Mouse (Mus musculus) G1E-ER4 (cell line): ENCODE results near the gene Fhad1. TPM values are rescaled to one million over a fixed set of nuclear protein-coding genes. Genes with fewer than 3 reads are reported as not detected.

Experiments
- GATA1 ChIP-seq: IDR thresholded peaks from one replicate; pipeline ENCODE4 v1.8.0; 2012; ENCODE audit warnings: low read length, inconsistent platforms
- polyA plus RNA-seq: library from polyadenylated mRNA; stranded (reverse); fragments of >175 nt; gene quantifications from 2 replicates; pipeline ENCODE4 v1.2.3, GENCODE M21; 2012

Fhad1 gene
- polyA plus RNA-seq, 1 experiment, result not detected

DNA sequence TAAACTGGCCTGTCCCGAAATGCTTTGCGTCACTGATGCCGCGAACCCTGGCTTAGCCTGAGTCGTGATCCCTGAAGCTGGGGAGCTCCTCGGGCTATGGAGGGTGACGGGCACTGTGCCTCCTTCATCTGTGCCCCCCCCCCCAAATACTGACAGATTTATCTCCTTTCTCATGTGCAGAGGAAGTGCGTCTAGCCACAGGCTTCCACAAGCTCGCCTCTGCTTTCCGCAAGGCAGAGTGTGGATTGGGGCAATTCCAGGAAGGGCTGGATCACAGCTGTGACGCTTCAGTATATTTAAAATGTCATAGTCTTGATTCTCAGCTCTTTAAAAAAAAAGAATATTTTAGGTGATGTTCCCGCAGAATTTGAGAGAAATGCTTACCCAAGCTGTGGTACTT, 119.1 kb downstream of the Fhad1 start:
- no peak for TF ChIP-seq GATA1

DNA sequence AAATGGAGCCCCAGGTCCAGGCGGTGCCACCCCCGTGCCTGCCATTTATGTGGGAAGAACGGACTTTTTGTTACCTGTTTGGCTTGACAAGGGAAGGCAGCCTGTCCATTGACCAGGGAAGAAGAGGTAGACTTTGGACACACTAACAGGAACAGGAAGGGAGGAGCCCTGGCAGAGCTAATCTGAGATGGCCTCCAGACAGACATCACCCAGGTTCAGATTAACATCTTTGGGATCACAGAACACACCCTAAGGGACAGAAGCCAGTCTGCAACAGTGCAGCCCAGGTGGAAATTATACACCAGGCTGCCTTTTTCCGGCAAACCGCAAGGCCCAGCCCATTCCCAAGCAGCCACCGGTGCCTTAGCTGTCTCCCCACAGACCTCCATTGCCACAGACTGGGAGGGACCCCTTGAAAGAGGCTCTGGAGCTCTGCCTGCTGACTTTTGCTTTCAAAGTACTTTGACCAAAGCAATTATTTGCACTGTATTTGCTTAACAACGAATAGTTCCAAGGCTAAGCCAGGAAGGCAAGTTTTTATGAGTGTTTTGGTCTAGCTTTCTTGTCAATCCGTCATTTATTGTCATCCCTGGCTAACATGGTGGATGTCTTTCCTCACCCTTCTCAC, 121.6 kb downstream of the Fhad1 start:
- TF ChIP-seq GATA1, result no peak

DNA sequence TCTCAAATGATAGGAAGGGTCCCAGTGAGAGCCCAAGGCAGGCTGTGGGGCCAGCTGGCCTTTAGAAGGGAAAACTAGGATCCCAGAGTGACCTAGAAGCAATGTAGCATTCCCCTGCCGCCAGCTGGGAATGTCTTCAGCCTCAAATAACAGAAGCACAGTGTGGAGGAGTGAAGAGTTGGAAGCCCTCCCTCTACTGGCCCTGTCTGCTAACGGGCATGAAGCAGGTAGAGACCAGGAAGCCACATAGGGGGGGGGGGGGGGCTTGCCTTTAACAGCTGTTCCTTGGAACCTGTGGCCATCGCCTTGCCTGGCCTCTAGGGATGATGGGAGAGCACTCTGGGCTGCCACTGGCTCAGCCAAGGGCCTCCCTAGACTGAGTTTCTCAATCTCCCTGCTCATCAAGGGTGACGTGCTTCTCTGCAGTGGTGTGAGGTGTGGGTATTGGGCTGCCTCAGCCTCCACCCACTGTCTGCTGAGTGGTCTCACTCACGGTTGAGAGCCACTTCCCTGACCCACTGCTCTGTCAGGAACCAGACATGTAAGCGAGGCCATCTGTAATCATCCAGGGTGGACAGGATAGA, 128.4 kb downstream of the Fhad1 start:
- no peak for TF ChIP-seq GATA1

DNA sequence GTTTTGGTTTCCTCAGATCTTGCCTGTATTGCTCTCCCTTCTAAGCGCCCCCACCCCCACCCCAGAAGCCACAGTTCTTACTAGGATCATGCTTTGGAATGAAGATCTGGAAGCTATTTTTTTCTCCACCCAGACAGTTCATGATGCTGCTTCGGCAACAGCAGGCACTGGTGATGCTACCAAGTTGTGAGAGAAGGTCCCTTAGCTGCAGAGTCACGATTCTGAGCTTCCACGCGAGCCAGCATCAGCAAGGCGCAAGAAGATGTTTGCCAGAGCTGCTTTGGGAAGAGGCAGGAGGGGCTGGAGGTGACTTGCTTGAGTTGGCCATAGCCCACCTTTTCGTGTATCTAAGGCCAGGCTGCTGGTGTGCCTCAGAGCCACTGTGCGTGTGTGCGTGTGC, 129.4 kb downstream of the Fhad1 start:
- no peak for TF ChIP-seq GATA1

DNA sequence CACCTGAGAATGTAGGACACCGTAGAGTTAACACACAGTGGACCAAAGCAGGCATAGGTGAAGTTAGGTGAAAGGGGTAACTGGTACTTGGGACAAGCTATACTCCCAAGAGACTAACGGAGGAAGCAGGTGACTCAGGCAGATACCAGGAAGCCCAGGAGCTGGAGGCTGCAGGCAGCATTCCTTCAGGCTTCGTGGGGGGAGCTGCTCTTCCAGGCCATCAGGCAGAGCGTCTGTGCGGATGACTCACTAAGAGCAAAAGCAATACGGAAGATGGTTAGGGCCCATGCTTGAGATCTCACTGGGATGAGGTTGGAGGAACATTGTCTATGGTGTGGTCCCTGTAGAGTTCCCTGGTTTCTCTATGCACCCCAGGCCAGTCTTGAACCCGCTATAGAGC, 132.0 kb downstream of the Fhad1 start:
- TF ChIP-seq GATA1, result no peak

DNA sequence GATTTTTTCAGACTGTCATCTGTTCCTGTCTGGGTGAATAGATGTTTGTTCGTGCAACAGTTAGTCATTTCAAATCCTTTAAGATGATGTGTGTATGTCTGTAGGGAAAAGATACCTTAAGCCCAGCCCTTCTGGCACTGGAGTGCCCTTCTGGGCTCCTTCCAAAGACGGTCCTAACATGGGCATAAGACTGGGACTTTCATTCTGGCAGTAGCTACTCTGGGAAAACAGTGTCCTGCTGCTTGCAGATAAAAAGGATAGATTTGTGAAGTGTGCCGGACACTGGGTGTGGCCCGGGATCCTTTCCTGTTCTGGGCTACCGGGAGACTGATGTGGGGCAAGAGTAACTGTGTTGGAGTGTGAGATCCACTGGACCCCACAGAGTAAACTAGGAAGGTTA, 132.9 kb downstream of the Fhad1 start:
- TF ChIP-seq GATA1, result no peak

DNA sequence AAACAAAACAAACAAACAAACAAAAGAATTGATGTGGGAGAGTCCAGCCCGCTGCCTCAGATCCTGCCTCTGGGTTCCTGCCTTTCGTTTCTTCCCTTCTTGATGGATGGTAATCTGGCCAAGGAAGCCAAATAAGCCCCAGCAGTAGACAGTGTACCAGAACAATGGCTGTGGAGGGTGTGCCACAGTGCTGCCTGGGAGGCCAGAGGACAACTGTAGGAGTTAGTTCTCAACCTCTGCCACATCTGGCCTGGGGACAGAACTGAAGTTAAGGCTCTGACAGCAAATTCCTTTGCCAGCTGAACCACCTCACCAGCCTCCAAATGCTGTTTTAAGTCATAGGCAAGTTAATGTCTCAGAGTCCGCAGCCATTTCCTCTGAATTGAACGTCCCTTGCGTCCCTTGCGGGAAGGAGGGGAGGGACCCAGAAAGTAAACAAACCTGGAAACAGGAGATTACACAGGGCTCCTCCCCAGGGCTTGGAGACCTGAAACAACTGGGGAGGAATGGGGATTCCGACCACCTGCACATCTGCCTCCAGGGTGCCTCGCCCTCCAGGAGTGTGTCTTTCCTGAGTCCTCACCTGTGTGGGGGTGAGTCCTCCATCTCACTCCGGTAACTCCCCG, 133.5 kb downstream of the Fhad1 start:
- TF ChIP-seq GATA1, result no peak

DNA sequence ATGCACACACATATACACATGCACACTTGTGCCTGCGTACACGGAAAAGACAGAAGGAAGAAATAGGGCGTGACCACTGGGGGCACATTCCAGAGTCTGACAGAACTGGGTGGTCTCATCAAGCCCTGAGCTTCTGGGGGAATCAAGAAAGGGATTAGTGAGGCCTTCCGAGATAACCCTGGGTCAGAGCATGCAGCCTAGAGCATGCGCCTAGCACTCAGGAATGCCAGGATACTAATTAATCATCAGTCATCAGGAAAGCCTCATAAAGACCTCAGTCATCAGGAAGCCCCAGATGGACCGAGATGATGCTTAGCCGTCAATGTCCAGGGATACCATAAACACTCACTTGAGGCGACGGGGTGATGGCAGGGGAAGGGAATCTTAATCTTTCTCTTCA, 135.0 kb downstream of the Fhad1 start:
- TF ChIP-seq GATA1, result no peak

DNA sequence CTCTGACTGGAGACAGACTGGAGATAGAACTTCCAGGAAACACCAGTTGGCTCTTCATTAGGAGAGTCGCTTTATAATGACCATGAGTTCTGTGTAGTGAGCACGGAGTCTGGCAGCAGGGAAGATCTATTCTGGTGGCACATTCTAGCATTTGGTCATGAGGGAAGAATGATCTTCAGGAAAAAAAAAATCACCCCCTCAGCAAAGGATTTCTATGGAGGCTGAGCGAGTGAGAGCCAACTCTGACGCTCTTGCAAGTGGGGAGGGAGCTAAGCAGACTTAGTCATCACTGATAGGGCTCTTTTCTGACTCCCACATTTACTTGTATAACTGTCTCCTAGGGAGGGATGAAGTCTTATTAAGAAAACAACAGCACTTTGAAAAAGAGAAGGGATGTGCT, 135.8 kb downstream of the Fhad1 start:
- no peak for TF ChIP-seq GATA1

DNA sequence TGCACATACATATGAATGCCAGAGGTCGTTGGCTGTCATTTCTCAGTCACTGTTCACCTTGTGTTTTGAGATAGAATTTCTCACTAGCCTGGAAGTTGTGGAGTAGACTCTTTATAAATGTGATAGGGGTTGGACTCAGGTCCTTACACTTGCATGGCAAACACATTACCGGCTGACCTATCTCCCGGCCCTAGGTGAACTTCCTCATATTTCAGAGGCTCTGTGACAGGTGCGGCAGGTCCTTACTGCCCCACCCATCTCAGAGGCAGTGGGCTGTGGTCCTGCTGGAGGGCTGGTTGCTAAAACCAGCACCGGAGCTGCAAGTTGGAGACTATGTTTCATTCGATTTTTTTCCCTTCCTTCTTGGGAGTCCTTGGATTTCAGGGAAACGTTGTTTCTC, 136.3 kb downstream of the Fhad1 start:
- TF ChIP-seq GATA1, result no peak

DNA sequence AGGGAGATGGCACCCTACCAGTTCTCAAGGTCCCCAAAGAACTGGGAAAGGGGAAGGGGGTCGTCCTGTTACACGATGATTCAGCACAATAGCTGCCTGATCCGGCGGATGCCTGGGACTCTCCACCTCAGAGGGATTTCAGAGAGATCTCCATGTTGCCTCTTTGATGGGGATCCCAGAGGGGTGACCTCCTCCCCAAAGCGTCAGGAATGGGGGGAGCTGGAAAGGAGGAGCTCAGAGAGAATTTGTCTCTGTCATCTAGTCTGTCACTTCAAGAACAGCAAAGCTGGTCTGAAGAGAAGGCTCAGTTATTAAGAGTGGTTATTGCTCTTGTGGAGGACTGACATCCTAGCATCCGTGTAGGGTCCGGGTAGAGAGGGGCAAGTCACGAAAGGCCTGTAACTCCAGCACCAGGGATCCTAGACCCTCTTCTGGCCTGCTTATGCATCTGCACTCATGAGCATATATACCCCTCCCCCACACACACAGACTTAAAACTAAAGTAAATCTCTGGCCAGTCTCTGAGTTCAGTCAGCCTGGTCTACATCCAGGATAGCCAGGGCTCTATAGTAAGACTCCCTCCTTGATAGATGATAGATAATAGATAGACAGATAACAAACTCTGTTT, 139.3 kb downstream of the Fhad1 start:
- TF ChIP-seq GATA1, result no peak

DNA sequence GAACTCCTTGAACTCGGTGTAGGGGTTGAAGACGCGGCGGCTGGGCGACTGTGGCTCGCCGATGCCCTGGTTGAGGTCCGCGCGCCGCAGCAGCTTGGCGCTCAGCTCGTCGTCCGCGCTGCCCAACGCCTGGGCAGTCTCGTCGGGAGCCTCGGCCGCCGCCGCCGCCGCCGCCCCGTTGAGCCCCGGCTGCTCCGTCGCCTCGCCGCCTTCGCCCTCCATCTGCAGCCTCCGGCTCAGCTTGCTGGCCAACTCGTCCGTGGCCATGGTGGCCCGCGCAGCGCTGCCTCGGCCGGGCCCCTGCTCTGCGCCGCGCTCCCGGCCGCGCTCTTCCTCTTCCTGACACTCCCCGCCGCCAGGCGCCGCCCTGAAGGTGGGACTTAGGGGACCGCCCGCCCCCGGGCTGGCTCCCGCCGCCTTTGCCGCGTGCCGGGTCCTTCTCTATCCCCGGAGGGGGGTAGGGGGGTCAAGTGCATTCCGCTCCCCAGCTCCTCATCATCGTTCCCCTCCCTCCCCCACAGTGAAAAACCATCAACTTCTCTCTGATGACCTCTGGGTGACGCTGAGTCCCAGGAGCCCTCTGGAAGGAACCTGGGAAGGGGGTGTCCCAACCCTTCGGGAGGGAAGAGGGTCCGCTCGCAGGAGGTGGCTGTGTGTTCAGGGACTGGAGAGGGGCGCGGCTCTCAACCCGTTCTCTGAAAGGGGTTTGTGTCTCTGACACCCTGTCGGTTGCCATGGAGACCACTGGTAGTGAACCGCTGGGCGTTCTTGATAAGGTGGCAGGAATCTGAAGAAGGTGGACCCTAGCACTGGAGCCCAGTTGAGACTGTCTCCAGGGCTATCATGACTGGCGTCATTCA, 140.1 kb downstream of the Fhad1 start, which contains the start of gene Efhd2:
TSS of gene Efhd2 (minus strand) at position 320 of the 860 bp plus-strand sequence.
- TF ChIP-seq GATA1, result no peak

DNA sequence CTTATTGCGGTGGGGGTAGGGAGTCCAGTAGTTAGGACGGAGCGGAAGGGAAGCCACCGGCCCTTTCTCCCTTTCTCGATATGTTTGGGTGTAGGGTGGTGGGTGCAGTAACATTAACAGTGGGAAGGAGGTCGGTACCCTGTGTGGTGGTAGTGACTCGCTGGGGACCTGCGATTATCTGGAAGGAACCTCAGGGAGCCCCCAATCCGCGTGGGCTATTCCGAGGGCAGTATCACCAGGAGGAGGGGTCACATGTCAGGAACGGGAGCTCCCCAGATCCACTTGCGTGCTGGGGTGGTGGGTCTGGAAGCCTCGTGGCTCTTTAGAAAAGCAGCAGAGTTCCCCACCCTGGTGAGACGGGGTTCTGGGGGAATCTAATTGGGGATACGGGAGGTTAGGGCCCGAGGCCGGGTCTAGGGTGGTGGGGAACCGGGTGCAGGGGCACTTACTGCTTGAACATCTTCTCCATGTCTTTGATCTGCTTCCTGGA, 140.7 kb downstream of the Fhad1 start:
- no peak for TF ChIP-seq GATA1

DNA sequence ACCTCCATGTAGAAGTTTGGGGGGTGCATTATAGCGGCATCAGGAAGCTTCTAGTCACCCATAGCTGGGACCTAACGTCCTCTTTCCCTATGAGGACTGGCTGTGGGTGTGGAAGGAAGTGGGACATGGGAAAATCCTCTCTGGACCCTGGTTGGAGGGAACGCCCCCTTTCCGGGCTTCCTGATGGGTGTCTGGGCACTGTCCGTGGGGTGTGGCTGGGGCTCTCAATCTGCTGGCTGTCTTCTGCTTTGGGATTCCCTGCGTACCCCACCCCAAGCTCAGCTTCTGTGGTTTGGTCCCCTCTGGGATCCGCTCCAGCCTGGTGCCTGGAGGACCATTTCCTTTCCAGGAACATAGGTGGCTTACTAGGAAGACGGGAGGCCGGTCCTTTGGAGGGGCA, 141.9 kb downstream of the Fhad1 start:
- no peak for TF ChIP-seq GATA1

DNA sequence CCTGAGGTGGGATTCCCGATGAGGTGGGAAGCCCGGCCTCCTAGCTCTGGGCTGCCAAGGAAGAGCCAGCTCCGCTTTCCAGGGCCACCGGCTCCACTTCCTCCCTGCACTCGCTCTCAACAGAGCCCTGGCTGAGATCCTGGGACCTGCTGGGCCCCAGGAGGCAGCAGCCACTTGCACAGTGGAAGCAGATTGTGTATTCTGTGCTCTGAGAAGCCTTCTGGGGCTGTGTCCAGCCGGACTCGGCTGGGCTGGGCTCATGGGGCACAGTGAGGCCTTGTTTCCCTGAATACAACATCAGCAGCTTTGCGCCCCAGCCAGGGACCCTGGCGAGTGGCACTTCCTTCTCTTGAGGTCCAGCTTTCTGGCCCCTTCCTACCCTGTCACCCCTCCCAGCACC, 143.0 kb downstream of the Fhad1 start:
- TF ChIP-seq GATA1, result no peak

DNA sequence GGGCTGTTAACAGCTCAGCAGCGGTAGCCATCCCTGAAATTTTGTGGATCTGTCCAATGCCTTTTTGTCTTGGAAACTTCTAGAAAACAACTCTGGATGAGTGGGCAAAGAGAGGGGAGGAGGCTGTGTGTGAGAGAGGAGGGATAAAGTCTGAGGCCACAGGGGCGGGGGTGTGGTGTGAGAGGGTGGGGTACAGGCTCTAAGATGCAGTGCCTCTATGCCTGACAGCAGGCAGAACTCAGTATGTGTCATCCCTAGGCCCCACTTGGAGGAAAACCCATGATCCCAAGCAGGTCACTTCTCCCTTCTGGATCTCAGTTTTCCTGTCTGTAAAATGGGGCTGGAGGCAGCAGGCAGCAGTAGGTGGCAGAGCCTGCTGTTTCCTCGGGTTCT, 143.6 kb downstream of the Fhad1 start:
- TF ChIP-seq GATA1, result no peak
